ENCODE assay signal across 8 mouse cellular contexts in the genomic region with DNA sequence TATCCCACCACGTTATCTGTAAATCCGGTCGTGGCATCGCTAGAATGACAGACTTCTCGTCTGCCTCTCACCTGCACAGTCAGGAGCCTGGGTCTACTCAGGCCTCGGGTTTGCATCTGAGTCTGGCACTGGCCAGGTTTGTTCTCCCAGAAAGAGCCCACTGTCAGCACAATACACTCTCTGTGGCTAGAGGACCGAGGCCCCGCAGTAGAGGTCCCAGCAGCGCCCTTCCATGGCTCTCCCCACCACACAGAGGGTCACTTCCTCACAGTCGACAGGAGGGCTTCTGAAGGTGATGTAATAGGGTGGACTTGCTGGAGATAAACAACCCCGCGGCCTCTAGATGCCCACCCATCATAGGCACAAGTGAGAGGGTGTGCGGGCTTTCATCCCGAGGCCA. TPM values are rescaled to one million over a fixed set of nuclear protein-coding genes. Genes with fewer than 3 reads are reported as not detected.
DNase-seq lines count a peak whose midpoint lies in the region; ATAC-seq and TF ChIP-seq lines count a peak whose summit lies in the region.

No protein-coding gene starts in this region.

- H3K27ac ChIP-seq in heart, embryonic 12.5 days (ENCODE audit: poor library complexity, severe bottlenecking) = no peak overlapping the region
- no peak overlapping the region for H3K27ac ChIP-seq in hindbrain, embryonic 11.5 days (ENCODE audit: low read depth, low read length)

- TF ChIP-seq CTCF in G1E (IDR thresholded peaks at IDR 0.05; ENCODE audit: low read depth, low read length) = no peak

- H3K9me3 ChIP-seq in heart, embryonic 12.5 days (replicated peaks) = no peaks in the 10 kb centered on the region
- H3K9me3 ChIP-seq in G1E (replicated peaks) = peaks cover 5% of the 10 kb centered on the region
- no peaks in the 10 kb centered on the region for H3K9me3 ChIP-seq in hindbrain, embryonic 11.5 days (ENCODE audit: control insufficient read depth, low read length)

- H3K4me3 ChIP-seq in heart, embryonic 12.5 days = peak overlapping the region; percentile 30
- peak overlapping the region; percentile 28; the same call in 1 of the 2 replicates for H3K4me3 ChIP-seq in G1E (ENCODE audit: low read depth, low read length)
- no peak overlapping the region for H3K4me3 ChIP-seq in hindbrain, embryonic 11.5 days (ENCODE audit: low read depth, low read length)

- peaks cover 9% of the 10 kb centered on the region for H3K4me1 ChIP-seq in heart, embryonic 12.5 days (replicated peaks)
- H3K4me1 ChIP-seq in G1E (ENCODE audit: insufficient read depth, low read depth, low read length) = peaks cover 41% of the 10 kb centered on the region
- no peaks in the 10 kb centered on the region for H3K4me1 ChIP-seq in hindbrain, embryonic 11.5 days (replicated peaks; ENCODE audit: control insufficient read depth, insufficient read depth, low read length)

- no peak for DNase-seq in heart, adult 9 months (ENCODE audit: low spot score in 2 of 2)
- no peak for DNase-seq in G1E (ENCODE audit: low spot score)
- no peak for DNase-seq in hindbrain, embryonic 11.5 days (ENCODE audit: low spot score)
- no peak for DNase-seq in ovary, postnatal 36 days (ENCODE audit: low spot score)
- DNase-seq in adipocyte (ENCODE audit: low spot score) = no peak

- WGBS in heart, embryonic 12.5 days = 44% methylated on average over 14 of the region's 14 CpGs
- WGBS in hindbrain, embryonic 11.5 days = 59% methylated on average over 14 of the region's 14 CpGs

- 0 out of 2 replicates have a peak overlapping the region, but pooled peaks have one; percentile 32 for H3K9ac ChIP-seq in heart, embryonic 12.5 days
- H3K9ac ChIP-seq in hindbrain, embryonic 11.5 days (ENCODE audit: low read depth, low read length) = no peak overlapping the region

- no peaks in the 10 kb centered on the region for H3K36me3 ChIP-seq in heart, embryonic 12.5 days
- no peaks in the 10 kb centered on the region for H3K36me3 ChIP-seq in G1E (replicated peaks)
- H3K36me3 ChIP-seq in hindbrain, embryonic 11.5 days (ENCODE audit: control insufficient read depth, insufficient read depth, low read length) = no peaks in the 10 kb centered on the region

- peak overlapping the region; percentile 66 for H3K4me2 ChIP-seq in heart, embryonic 12.5 days
- no peak overlapping the region for H3K4me2 ChIP-seq in hindbrain, embryonic 11.5 days (replicated peaks; ENCODE audit: low read depth, low read length)

- no peaks in the 10 kb centered on the region for H3K27me3 ChIP-seq in heart, embryonic 12.5 days (replicated peaks)
- H3K27me3 ChIP-seq in G1E (ENCODE audit: insufficient read depth, low read length) = peaks cover 15% of the 10 kb centered on the region; the same call in 1 of the 2 replicates
- H3K27me3 ChIP-seq in hindbrain, embryonic 11.5 days (ENCODE audit: control insufficient read depth, insufficient read depth, low read length) = no peaks in the 10 kb centered on the region

- peak; percentile 46; the same call in 1 of the 2 replicates for ATAC-seq in heart, embryonic 12.5 days (ENCODE audit: insufficient number of reproducible peaks, low FRiP score)
- no peak for ATAC-seq in G1E (ENCODE audit: extremely low read depth, insufficient number of reproducible peaks, low FRiP score, poor library complexity, severe bottlenecking)
- peak; percentile 59 for ATAC-seq in hindbrain, embryonic 11.5 days (ENCODE audit: low FRiP score)
- 0 out of 2 replicates have a peak, but pooled peaks have one; percentile 1 for ATAC-seq in megakaryocyte-erythroid progenitor cell, adult 5-6 weeks (replicated peaks; ENCODE audit: low FRiP score, low TSS enrichment, poor library complexity, severe bottlenecking)
- ATAC-seq in cerebellum, adult (ENCODE audit: insufficient number of reproducible peaks, low FRiP score, low TSS enrichment) = no peak; the same call in none of the 2 replicates

RNA-seq across cellular contexts. Expression of gene Grhpr, which starts 7.3 kb away (rescaled TPM):
- polyA plus RNA-seq in heart, embryonic 12.5 days (2016; fragmentation: Nextera tagmentation; extraction: Ambion mirVana) = 89.0 and 89.3 TPM in 2 replicates
- 25.2 and 32.4 TPM in 2 replicates for total RNA-seq in G1E (2014; fragmentation: Nextera tagmentation)
- total RNA-seq in G1E (2017) = 30.5 and 33.2 TPM in 2 replicates
- polyA plus RNA-seq in G1E (2012) = 74.2 and 119 TPM in 2 replicates
- 39.0 and 46.9 TPM in 2 replicates for polyA plus RNA-seq in hindbrain, embryonic 11.5 days (2014; fragmentation: Nextera tagmentation; extraction: Ambion mirVana)
- 16.9 and 25.1 TPM in 2 replicates for total RNA-seq in megakaryocyte-erythroid progenitor cell, adult 5-6 weeks (2014; fragmentation: Nextera tagmentation)
- 13.7 and 21.5 TPM in 2 replicates for total RNA-seq in megakaryocyte-erythroid progenitor cell, adult 5-6 weeks (2017)

RNA-seq across cellular contexts. Expression of gene Zbtb5, which starts 38.3 kb away (rescaled TPM):
- 19.5 and 20.4 TPM in 2 replicates for polyA plus RNA-seq in heart, embryonic 12.5 days (2016; fragmentation: Nextera tagmentation; extraction: Ambion mirVana)
- total RNA-seq in G1E (2014; fragmentation: Nextera tagmentation) (9.7 and 10.9 TPM in 2 replicates), G1E (2017) (8.7 and 9.8 TPM in 2 replicates)
- polyA plus RNA-seq in G1E (2012) = 2.3 and 2.6 TPM in 2 replicates
- polyA plus RNA-seq in hindbrain, embryonic 11.5 days (2014; fragmentation: Nextera tagmentation; extraction: Ambion mirVana) = 42.7 and 44.9 TPM in 2 replicates
- total RNA-seq in megakaryocyte-erythroid progenitor cell, adult 5-6 weeks (2014; fragmentation: Nextera tagmentation) = 9.2 and 11.4 TPM in 2 replicates
- 8.0 and 12.4 TPM in 2 replicates for total RNA-seq in megakaryocyte-erythroid progenitor cell, adult 5-6 weeks (2017)

RNA-seq across cellular contexts. Expression of gene Polr1e, which starts 44.5 kb away (rescaled TPM):
- 52.1 and 63.0 TPM in 2 replicates for polyA plus RNA-seq in heart, embryonic 12.5 days (2016; fragmentation: Nextera tagmentation; extraction: Ambion mirVana)
- total RNA-seq in G1E (2014; fragmentation: Nextera tagmentation) (21.4 and 23.2 TPM in 2 replicates), G1E (2017) (31.7 and 44.5 TPM in 2 replicates)
- 3.5 and 9.2 TPM in 2 replicates for polyA plus RNA-seq in G1E (2012)
- polyA plus RNA-seq in hindbrain, embryonic 11.5 days (2014; fragmentation: Nextera tagmentation; extraction: Ambion mirVana) = 61.7 and 62.3 TPM in 2 replicates
- 33.5 and 45.3 TPM in 2 replicates for total RNA-seq in megakaryocyte-erythroid progenitor cell, adult 5-6 weeks (2014; fragmentation: Nextera tagmentation)
- 79.9 and 110 TPM in 2 replicates for total RNA-seq in megakaryocyte-erythroid progenitor cell, adult 5-6 weeks (2017)

Comparison
In these comparisons a context has a peak if more than half of its experiments do, and no peak if none do; other contexts are left out.
1. ATAC-seq: peak in heart, embryonic 12.5 days (single experiment), hindbrain, embryonic 11.5 days (single experiment) and megakaryocyte-erythroid progenitor cell, adult 5-6 weeks (single experiment); none in G1E (single experiment) and cerebellum, adult (single experiment).